Mouse (Mus musculus): Measurements from ENCODE around the gene Bhlhe23. TPM values are rescaled to one million over a fixed set of nuclear protein-coding genes. Genes with fewer than 3 reads are reported as not detected.

Gene Bhlhe23
- total RNA-seq, 1 experiment from 2014 or later, result not detected

GRCm38 (mm10) chr2:180779226-180780104 is 2.8 kb upstream of the Bhlhe23 start:
- peak; percentile 54; the same call in 1 of the 2 replicates for ATAC-seq (ENCODE audit: extremely low read depth, insufficient number of reproducible peaks, low FRiP score, poor library complexity, severe bottlenecking)

- ATAC-seq (ENCODE audit: extremely low read depth, insufficient number of reproducible peaks, low FRiP score, poor library complexity, severe bottlenecking), result no peak
Observed at GRCm38 (mm10) chr2:180775641-180776040, 1.1 kb downstream of the Bhlhe23 start.

GRCm38 (mm10) chr2:180775223-180775622 is 1.5 kb downstream of the Bhlhe23 start:
- no peak for ATAC-seq (ENCODE audit: extremely low read depth, insufficient number of reproducible peaks, low FRiP score, poor library complexity, severe bottlenecking)

GRCm38 (mm10) chr2:180765713-180766112 is 11.0 kb downstream of the Bhlhe23 start:
- no peak for ATAC-seq (ENCODE audit: extremely low read depth, insufficient number of reproducible peaks, low FRiP score, poor library complexity, severe bottlenecking)

GRCm38 (mm10) chr2:180764986-180765385 is 11.7 kb downstream of the Bhlhe23 start:
- no peak for ATAC-seq (ENCODE audit: extremely low read depth, insufficient number of reproducible peaks, low FRiP score, poor library complexity, severe bottlenecking)

- no peak for ATAC-seq (ENCODE audit: extremely low read depth, insufficient number of reproducible peaks, low FRiP score, poor library complexity, severe bottlenecking)
Observed at GRCm38 (mm10) chr2:180758513-180759263, 18.0 kb downstream of the Bhlhe23 start.

GRCm38 (mm10) chr2:180756786-180757185 is 19.9 kb downstream of the Bhlhe23 start:
- no peak for ATAC-seq (ENCODE audit: extremely low read depth, insufficient number of reproducible peaks, low FRiP score, poor library complexity, severe bottlenecking)

GRCm38 (mm10) chr2:180755896-180756295 is 20.8 kb downstream of the Bhlhe23 start:
- ATAC-seq (ENCODE audit: extremely low read depth, insufficient number of reproducible peaks, low FRiP score, poor library complexity, severe bottlenecking), result no peak

GRCm38 (mm10) chr2:180754976-180755688 is 21.6 kb downstream of the Bhlhe23 start:
- no peak for ATAC-seq (ENCODE audit: extremely low read depth, insufficient number of reproducible peaks, low FRiP score, poor library complexity, severe bottlenecking)

GRCm38 (mm10) chr2:180748904-180749303 is 27.8 kb downstream of the Bhlhe23 start:
- ATAC-seq (ENCODE audit: extremely low read depth, insufficient number of reproducible peaks, low FRiP score, poor library complexity, severe bottlenecking), result no peak

GRCm38 (mm10) chr2:180746569-180747192 is 30.0 kb downstream of the Bhlhe23 start:
- no peak for ATAC-seq (ENCODE audit: extremely low read depth, insufficient number of reproducible peaks, low FRiP score, poor library complexity, severe bottlenecking)

GRCm38 (mm10) chr2:180745248-180745927 is 31.3 kb downstream of the Bhlhe23 start:
- ATAC-seq (ENCODE audit: extremely low read depth, insufficient number of reproducible peaks, low FRiP score, poor library complexity, severe bottlenecking), result peak; percentile 96

- no peak for ATAC-seq (ENCODE audit: extremely low read depth, insufficient number of reproducible peaks, low FRiP score, poor library complexity, severe bottlenecking)
Observed at GRCm38 (mm10) chr2:180743321-180743720, 33.4 kb downstream of the Bhlhe23 start.

- no peak for ATAC-seq (ENCODE audit: extremely low read depth, insufficient number of reproducible peaks, low FRiP score, poor library complexity, severe bottlenecking)
Observed at GRCm38 (mm10) chr2:180742820-180743219, 33.9 kb downstream of the Bhlhe23 start.

- ATAC-seq (ENCODE audit: extremely low read depth, insufficient number of reproducible peaks, low FRiP score, poor library complexity, severe bottlenecking), result no peak
Observed at GRCm38 (mm10) chr2:180741421-180741820, 35.3 kb downstream of the Bhlhe23 start.

GRCm38 (mm10) chr2:180740349-180740748 is 36.4 kb downstream of the Bhlhe23 start:
- peak; percentile 71 for ATAC-seq (ENCODE audit: extremely low read depth, insufficient number of reproducible peaks, low FRiP score, poor library complexity, severe bottlenecking)

- ATAC-seq (ENCODE audit: extremely low read depth, insufficient number of reproducible peaks, low FRiP score, poor library complexity, severe bottlenecking), result no peak
Observed at GRCm38 (mm10) chr2:180737984-180738383, 38.7 kb downstream of the Bhlhe23 start.

- no peak for ATAC-seq (ENCODE audit: extremely low read depth, insufficient number of reproducible peaks, low FRiP score, poor library complexity, severe bottlenecking)
Observed at GRCm38 (mm10) chr2:180735232-180735631, 41.5 kb downstream of the Bhlhe23 start.

Data from neutrophil, adult 5-6 weeks (primary cell).